Mouse (Mus musculus): ENCODE results near the gene St6galnac5.

GRCm38 (mm10) chr3:152931354-152931753 lies 50.7 kb downstream of the St6galnac5 start:
- TF ChIP-seq CTCF (conservative IDR thresholded peaks at IDR 0.05; ENCODE audit: insufficient read depth, insufficient read length, low read depth, low read length) (no peak), POLR2A (IDR thresholded peaks at IDR 0.05; ENCODE audit: low read depth, low read length) (no peak)
